Mouse (Mus musculus) liver, embryonic 14.5 days (tissue): ENCODE data around the gene Tgfb1.

Source experiments
- CTCF ChIP-seq: IDR thresholded peaks from 2 replicates; pipeline ENCODE4 v1.5.1; 2016; ENCODE audit warnings: antibody characterized with exemption, low read depth, control low read depth
- EP300 ChIP-seq: IDR thresholded peaks from 2 replicates; pipeline ENCODE4 v1.6.1; 2016; ENCODE audit warnings: antibody characterized with exemption, low read depth

DNA sequence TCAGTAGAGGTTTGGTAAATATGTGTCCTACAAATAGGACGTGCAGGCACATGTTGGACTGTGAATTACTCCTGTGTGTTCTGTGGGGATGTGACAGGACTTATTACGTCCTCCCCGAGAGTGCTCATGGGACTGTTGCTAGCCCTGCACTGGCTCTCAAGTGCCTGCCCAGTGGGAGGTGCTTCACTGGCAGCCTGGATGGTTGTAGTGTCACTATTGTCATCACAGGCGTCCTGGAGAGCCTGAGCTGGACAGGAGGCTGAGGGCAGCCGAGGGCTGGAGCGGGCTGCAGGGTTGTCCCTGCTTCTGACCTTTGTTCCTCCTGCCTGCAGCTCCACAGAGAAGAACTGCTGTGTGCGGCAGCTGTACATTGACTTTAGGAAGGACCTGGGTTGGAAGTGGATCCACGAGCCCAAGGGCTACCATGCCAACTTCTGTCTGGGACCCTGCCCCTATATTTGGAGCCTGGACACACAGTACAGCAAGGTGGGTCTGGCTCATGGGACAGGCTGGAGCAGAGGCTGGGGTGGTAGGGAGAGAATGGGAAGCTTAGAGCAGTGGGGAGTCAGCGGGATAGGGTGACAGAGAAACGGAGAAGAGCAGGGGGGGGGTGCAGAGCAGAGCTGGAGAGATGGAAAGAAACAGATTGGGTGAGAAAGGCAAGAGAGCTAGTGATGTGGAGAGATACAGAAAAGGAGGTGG is 17.1 kb downstream of the Tgfb1 start:
- no peak for TF ChIP-seq CTCF
- no peak for TF ChIP-seq EP300
